In the genomic region with DNA sequence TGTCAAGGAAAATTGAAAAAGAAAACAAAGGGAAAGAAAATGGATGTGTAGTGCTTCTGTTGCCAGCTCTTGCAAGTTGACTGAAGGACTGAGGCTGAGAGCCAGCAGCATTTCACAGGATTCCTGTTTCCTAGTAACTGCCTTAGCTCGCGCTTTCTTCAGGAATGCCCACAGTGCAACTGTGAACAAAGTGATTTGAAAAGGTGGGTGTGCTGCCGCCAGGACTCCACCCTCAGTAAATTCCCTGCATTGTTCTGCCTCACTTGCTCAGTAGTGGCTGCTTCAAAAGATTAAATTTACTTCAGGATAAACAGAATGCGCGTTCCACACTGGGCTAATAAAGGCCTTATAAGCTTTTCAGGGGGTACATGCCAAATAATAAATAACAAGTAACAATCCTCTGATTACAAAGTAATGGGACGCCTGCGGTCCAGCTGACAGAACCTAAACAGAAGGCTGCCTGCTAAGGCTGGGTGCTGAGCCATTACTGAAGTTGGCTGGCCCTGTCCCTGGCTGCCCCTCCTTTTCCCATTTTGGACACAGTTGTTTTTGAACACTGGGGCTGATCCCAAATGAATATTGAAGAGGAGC, we compare ENCODE assay signal across 7 mouse cellular contexts.
DNase-seq lines count a peak whose midpoint lies in the region.

No protein-coding gene starts in this region.

- intact Hi-C loops in left cerebral cortex, postnatal 10 days (cut with DNase I): no loop called here

- peak; percentile 26 for DNase-seq in WW6 (ENCODE audit: low read depth, low spot score)
- DNase-seq in cerebellum, postnatal 10 days: peak; percentile 67 to 74
- DNase-seq in frontal cortex, postnatal 36 days (ENCODE audit: low spot score in 2 of 2): peak; percentile 37 to 78
- peak; percentile 28 to 56 for DNase-seq in left cerebral cortex, postnatal 10 days (ENCODE audit: extremely low spot score in 1 of 2, low spot score in 2 of 2)
- peak; percentile 31 for DNase-seq in neural tube, embryonic 10.5 days (ENCODE audit: extremely low spot score, low spot score)
- DNase-seq in adrenal gland, postnatal 25 days: no peak
- no peak for DNase-seq in adrenal gland, adult 18-20 months (ENCODE audit: low spot score in 2 of 2)

Comparison
In these comparisons a context has a peak if more than half of its experiments do, and no peak if none do; other contexts are left out.
1. DNase-seq: peak in WW6 (single experiment), cerebellum, postnatal 10 days (2 of 2), frontal cortex, postnatal 36 days (2 of 2), left cerebral cortex, postnatal 10 days (2 of 2) and neural tube, embryonic 10.5 days (single experiment); none in adrenal gland, postnatal 25 days (single experiment) and adrenal gland, adult 18-20 months (0 of 2).